Mouse (Mus musculus): ENCODE data around the gene Cldn4.

Cldn4 gene

DNA sequence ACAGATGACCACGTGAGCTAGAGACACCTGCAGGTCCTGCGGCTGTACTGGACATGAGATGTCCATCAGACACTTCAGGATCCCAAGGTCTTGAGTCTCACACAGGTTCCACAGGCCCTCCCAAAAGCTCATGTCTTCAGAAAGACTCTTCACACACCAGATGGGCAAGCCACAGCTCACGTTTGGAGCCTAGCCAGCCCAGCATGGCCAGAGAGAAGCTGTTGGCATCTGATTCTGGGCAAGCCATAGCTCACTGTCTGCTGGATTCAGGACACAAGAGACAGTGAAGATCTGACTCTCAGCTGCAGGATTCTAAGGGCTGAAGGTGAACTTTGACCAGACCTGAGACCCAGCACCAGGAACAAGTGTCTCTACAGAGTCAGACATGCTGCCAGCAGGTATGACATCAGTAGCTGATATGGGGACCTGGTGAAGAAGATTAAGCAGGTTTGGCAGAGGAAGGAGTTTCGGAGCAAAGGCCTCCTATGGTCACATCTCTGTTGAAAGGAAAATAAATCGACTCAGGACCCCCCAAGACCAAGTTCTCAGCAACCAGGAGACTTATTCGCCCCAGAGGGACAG is 26.5 kb downstream of the Cldn4 start:
- TF ChIP-seq GATA4 (IDR thresholded peaks at IDR 0.05; ENCODE audit: insufficient replicate concordance, low read length): no peak

DNA sequence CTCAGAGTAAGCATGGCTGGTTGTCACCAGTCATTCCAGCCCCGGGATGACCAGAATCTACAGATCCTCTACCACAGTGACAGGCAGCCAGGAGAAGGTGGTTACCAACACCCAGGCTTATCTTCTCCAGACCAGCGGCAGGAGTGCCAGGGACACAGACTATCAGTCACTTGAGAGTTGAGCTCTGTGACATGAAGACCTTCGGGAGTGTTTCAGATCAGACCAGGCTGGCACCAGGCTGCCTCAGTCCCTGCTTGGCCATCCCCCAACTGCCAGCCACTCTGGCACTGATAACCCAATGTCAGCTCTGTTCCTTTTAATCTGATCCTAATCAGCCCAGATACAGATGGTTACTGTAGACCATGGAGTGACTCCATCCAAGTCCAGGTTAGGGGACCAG is 27.6 kb downstream of the Cldn4 start:
- TF ChIP-seq GATA4 (IDR thresholded peaks at IDR 0.05; ENCODE audit: insufficient replicate concordance, low read length): no peak

GRCm38 (mm10) chr5:134918071-134918832 is 28.5 kb downstream of the Cldn4 start:
- TF ChIP-seq GATA4 (IDR thresholded peaks at IDR 0.05; ENCODE audit: insufficient replicate concordance, low read length): no peak

DNA sequence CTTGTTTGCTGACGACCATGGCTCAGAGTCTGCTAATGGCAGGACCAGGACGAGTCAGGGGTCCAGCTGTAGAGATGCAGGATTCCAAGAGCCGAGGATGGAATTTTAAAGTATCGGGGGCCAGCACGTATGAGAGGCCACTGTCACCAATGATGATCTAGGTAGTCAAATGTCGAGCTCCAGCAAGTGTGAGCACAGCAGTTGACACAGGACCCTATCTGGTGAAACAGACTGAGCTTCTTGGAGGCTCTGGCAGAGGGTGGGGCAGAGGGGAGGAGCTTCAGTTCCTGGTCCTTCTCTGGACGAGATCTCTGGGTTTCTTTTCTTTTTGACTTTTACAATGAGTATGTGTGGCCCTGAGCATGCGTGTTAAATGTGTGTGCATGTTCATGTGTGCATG is 31.4 kb downstream of the Cldn4 start, which contains the start of gene Cldn13:
TSS of gene Cldn13 (minus strand) at position 216 of the 400 bp plus-strand sequence.
- no peak for TF ChIP-seq GATA4 (IDR thresholded peaks at IDR 0.05; ENCODE audit: insufficient replicate concordance, low read length)

DNA sequence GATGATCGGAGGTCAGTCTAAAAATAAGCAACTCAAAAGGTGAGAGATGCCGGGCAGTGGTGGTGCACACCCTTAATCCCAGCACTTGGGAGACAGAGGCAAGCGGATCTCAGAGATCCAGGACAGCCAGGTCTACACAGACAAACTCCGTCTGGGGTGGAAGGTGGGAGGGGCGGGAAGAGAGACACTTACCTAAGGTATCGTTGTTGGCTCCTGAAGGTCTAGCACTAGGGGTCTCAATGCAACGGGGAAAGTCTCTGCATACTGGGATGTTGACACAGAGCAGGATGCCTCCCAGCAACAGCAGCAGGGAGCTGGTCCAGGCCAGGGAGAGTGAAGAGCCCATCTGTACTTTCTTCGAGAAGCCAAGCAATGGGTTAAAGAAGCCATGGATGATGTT is 32.2 kb downstream of the Cldn4 start:
- no peak for TF ChIP-seq GATA4 (IDR thresholded peaks at IDR 0.05; ENCODE audit: insufficient replicate concordance, low read length)

DNA sequence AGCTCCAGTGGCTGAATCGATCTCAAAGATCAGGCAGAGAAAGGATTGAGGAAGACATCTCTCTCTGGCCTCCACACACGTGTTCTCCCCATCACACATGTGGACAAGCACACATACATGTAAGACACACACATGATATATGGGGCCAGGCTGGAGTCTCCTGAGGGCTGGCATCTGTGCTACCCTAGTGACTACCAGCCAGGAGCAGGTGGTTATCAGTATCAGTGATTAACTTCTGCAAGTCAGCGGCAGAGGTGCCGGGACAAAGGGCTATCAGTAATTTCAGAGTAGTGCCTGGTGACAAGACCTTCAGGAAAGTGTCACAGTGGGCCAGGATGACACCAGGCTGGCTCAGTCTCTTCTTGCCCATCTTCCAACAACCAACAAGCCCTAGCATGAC is 33.0 kb downstream of the Cldn4 start:
- TF ChIP-seq GATA4 (IDR thresholded peaks at IDR 0.05; ENCODE audit: insufficient replicate concordance, low read length): no peak

DNA sequence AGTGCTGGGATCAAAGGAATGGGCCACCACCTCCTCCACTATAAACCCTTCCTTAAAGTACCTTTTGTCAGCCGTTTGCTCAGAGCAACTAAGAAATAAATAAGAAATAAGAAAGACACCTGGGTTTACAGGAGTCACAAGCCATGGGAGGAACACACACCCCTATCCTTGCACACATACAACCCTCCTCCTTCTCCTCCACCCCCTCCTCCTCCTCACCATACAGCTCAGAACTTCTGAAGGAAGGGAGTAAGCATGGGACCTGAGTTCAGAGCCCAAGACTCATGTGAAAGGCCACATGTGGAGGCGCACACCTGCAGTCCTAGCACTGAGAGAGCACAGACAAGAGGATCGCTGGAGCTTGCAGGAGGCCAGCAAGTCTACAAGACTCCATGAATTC is 33.4 kb downstream of the Cldn4 start:
- no peak for TF ChIP-seq GATA4 (IDR thresholded peaks at IDR 0.05; ENCODE audit: insufficient replicate concordance, low read length)

- no peak for TF ChIP-seq GATA4 (IDR thresholded peaks at IDR 0.05; ENCODE audit: insufficient replicate concordance, low read length)
Measured at GRCm38 (mm10) chr5:134911901-134912300, 34.8 kb downstream of the Cldn4 start.

GRCm38 (mm10) chr5:134907135-134907534 is 39.6 kb downstream of the Cldn4 start:
- TF ChIP-seq GATA4 (IDR thresholded peaks at IDR 0.05; ENCODE audit: insufficient replicate concordance, low read length): no peak

- no peak for TF ChIP-seq GATA4 (IDR thresholded peaks at IDR 0.05; ENCODE audit: insufficient replicate concordance, low read length)
Measured at GRCm38 (mm10) chr5:134906633-134907032, 40.1 kb downstream of the Cldn4 start, which contains the start of gene Tmem270. Gene Tmem270, minus strand, starts transcription at chr5:134906733.

DNA sequence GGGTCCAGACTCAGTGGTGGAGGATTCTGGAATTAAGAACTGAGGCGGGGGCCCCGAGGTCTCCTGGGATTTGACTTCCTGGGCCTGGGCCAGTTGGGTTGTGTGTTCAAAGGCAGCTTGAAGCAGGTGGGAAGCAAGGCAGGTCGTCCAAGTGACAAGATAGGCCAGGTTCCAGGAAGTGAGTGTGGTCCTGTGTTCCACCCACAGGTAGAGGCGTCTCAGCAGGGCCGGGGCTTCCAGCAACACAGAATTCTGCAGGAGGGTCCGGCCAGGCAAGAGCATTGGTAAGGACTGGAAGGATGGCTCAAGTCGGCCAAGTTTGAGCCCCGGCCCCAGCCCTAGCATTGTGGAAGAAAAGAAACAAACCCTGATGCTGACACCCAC is 45.1 kb downstream of the Cldn4 start:
- no peak for TF ChIP-seq GATA4 (IDR thresholded peaks at IDR 0.05; ENCODE audit: insufficient replicate concordance, low read length)

GRCm38 (mm10) chr5:134901012-134901643 is 45.6 kb downstream of the Cldn4 start:
- TF ChIP-seq GATA4 (IDR thresholded peaks at IDR 0.05; ENCODE audit: insufficient replicate concordance, low read length): no peak

DNA sequence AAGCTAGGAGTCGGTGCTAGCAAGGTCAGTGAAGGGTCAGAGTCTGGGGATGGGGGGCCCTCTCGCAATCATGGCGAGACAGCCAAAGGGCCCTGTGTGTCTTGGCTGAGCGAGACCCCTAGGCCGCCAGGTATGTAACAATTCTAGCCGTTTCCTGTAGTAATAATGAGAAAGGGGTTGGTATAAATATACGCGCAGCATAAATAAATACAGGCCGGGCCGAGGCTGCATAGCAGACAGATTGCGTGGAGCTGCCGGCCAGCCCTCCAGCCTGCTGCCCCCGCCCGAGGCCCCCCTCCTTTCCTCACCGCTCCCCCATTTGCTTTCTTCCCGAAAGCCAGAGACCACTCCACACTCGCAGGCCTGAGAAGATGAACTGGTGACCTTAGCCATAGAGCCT is 49.1 kb downstream of the Cldn4 start:
- TF ChIP-seq GATA4 (IDR thresholded peaks at IDR 0.05; ENCODE audit: insufficient replicate concordance, low read length): no peak

- TF ChIP-seq GATA4 (IDR thresholded peaks at IDR 0.05; ENCODE audit: insufficient replicate concordance, low read length): no peak
Measured at GRCm38 (mm10) chr5:134896965-134897364, 49.8 kb downstream of the Cldn4 start.

DNA sequence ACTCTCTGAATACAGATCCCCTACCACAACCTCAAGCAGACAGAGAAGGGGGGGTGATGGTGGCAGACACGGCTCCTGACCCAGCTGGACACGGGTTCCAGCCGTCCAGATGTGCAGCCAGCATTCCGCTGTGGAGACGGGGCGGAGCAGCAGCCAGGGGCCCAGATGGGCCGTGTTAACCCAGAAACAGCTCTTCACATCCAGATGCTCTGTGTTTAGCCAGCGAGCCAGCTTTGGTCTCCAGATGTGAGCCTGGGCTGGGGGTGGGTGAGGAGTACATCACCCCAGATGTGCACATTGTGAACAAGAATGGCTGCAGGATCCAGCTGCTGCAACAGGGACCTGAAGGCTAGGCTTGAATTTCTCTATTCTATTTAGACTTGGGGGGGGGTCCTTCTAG is 51.4 kb downstream of the Cldn4 start:
- no peak for TF ChIP-seq GATA4 (IDR thresholded peaks at IDR 0.05; ENCODE audit: insufficient replicate concordance, low read length)
